Mouse (Mus musculus) cerebellum, adult 9-11 months (tissue): ENCODE data around the gene Ddx28.
A peak's percentile ranks its signal among the peaks of the same experiment; 100 is the strongest.
"Not testable (repeated sequence)": the region's sequence is repeated elsewhere in the genome, so short reads cannot be mapped to it uniquely, and the experiment has no call there.

Experiments used
- DNase-seq: peaks from one replicate; pipeline ENCODE4 v3.0.0; 2022

Ddx28 gene

GRCm38 (mm10) chr8:106011643-106011986, at the start of gene Ddx28:
Ddx28 (minus strand) TSS chr8:106011882.
- no peak for DNase-seq

DNA sequence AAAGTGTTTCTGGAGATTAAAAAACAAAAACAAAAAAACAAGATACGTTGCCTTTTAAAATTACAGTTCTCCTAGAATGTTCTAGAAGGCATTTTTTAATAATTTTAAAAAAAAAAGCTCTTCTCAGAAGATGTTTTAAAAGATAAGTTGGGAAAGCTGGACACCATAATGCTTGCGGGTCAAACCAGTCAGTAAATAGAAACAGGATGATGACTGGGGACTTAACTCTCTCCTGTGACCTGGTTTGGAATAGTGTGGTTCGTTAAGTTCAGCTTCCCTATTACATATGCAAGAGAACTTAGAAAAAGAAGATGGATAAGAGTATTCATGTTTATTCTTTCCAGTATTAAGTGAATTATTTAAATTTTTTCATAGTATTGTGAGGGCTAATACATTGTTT, 48.8 kb upstream of the Ddx28 start:
- no peak for DNase-seq

GRCm38 (mm10) chr8:106059613-106060371, 48.1 kb upstream of the Ddx28 start:
- DNase-seq: no peak

- DNase-seq: peak; percentile 96
Measured at GRCm38 (mm10) chr8:106058731-106059612, 47.3 kb upstream of the Ddx28 start, which contains the start of gene Nfatc3. Nfatc3 (plus strand) TSS chr8:106058840.

DNA sequence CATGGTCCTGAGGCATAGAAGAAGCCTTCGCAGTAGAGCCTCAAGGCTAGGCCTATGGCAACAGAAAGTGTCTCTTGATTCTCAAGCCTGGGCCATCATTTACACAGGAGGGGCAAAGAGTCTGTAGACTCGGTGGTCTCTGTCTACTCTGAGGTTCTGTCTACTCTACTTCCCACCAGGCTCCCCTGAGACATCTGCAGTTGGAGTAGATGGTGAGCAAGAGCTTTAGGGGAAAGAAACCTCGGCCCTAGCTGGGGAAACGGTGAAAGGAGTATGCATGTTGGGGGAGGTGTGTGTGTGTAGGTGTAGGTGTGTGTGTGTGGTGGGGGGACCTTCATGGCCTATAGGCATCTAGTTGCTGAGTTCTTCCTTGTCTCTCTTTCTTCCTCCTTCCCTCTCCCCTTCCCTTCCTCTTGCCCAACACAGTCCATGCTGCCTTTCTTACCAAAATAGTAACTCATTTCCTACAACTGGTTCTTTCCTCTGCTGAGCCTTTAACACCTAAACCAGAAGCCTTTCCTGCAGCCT, 44.8 kb upstream of the Ddx28 start:
- no peak for DNase-seq

DNA sequence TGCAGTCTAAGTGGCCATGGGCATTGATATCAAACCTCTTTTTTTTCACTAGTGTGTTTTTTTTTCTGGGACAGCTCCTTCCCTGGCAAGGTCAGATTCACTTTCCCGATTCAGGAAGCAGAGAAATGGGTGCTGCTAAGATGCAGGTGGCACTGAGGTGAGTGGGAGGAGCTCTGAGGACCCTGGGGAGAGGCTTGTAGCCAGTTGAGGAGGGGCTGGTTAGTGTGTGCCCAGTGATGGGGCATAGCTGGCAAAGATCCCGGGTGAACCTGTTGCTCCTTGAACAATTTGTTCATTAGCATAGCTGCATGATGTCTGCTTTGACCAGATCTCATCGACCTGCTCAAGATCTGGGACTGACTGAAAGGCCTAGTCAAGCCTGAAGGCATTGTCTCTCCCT, 43.4 kb upstream of the Ddx28 start:
- no peak for DNase-seq

GRCm38 (mm10) chr8:106054190-106054811, 42.6 kb upstream of the Ddx28 start:
- no peak for DNase-seq

- DNase-seq: no peak
Measured at GRCm38 (mm10) chr8:106052510-106053089, 40.9 kb upstream of the Ddx28 start.

GRCm38 (mm10) chr8:106051068-106051467, 39.4 kb upstream of the Ddx28 start:
- no peak for DNase-seq

GRCm38 (mm10) chr8:106049840-106050239, 38.2 kb upstream of the Ddx28 start:
- DNase-seq: no peak

DNA sequence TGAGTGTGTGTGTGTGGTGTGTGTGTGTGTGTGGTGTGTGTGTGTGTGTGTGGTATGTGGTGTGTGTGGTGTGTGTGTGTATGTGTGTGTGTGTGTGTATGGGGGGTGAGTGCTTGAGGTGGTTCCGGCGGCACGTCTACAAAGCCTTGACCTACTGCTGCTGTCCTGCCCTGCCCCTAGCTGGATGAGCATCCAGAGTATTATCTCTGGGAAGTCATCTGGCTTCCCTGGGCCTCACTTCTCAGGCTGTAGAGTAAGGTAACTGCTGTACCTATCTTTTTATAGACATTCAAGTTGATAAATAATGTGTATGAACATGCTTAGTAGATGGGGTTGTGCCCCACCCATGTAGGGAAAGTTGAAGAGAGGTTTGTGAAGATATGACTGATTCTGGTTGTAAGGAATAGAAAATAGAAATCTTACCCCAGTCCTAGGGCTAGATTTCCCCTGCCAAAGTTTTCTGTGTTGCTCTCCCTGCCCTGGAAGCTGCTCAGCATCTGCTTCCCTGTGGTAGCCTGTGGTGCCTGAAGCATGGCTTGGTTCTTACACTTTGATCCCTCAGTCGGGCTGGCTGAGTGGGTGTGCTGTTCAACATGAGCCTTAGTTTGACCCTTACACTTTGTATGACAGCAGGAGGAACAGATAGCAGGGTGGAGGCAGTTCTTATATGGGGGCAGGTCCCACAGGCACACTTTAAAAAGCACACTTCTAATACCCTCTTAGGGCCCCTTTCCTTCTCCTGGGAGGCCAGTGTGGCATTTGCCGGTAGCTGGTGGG, 36.4 kb upstream of the Ddx28 start:
- no peak for DNase-seq

DNA sequence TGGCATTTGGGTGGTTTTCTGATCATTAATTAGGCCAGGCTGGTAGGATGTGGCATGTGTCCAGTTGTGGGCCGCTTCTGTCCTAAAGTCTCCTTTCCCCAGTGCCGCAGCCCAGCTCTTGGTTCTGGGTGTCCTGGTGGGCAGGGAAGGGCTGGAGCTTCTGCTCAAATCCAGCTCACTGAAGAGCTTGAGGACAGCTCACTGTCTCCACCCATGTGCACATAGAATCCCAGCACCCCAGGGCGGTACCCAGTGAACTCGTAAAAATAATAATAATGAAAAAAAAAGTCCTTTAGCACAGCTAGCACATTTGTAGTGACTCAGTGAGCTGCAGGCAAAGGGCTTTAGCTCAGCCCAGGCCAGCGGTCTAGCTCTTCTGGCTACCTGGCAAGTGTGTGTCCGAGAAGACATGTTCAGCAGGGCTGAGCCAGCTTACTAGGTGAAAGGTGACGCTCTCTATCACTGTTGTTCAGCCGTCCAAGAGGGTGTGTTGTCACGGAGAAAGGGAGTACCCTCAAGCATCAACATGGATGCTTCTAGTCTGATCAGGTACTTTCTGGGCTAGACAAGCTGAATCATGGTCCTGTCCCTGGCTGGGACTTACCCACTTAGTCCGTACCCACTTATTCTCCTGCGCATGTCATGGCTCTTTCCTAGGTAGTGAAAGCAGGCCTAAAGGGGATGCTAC, 35.3 kb upstream of the Ddx28 start:
- DNase-seq: no peak

DNA sequence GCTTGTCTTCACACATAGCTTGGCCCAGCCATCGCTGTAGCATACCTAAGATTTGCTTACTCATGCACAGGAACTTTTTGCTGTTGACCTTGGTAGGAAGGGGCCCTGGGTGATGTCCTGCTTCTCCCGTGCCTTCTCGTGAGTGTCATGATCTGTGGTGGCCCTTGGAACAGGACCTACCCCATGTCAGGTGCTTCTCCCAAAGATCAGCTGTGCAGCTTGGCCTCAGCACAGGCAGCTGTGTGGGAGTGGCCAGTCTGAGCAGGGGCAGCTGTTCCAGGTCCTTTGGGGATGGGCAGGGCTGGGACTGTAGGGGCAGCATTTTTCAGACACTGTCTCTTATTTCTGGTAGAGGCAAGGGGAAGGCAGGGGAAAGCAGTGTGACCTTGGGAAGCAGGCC, 32.5 kb upstream of the Ddx28 start:
- no peak for DNase-seq

- DNase-seq: no peak
Measured at GRCm38 (mm10) chr8:106043055-106043454, 31.4 kb upstream of the Ddx28 start.

- no peak for DNase-seq
Measured at GRCm38 (mm10) chr8:106040218-106040617, 28.5 kb upstream of the Ddx28 start.

DNA sequence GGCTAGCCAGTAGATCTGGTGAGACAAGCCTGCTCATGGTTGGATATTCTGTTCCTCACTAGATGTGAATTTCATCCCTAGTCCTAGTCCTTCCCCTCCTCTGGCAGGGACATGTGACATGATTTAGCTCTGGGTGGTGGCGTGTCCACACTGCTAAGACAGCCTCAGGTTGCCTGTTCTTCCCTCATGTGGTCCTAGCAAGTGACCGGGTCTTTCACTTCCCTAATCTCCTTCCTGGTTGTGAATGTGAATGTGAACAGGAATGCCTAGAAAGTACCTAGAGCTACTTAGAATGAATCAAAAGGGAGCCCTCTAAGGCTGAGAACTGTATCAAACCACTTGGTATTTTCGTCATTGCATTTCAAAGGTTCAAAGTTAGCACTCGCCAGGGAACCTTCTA, 27.9 kb upstream of the Ddx28 start:
- no peak for DNase-seq

DNA sequence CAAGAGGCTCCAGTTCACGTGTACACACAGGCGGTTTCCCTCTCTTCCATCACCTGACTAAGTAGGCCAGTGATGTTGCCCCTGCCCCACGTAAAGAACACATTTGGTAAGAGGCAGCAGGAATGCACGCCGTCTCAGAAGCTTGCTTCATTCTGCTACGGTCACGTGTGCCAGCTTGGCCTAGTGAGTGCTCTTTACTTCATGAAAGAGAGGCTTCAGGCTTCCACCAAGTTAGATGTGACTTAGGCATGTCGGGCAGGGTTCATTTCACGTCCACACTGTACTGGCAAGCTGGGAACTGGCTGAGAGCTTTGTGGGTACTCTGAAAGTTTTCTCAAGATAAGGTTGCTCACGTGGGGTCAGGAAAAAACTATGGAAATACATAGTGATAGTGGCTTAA, 27.0 kb upstream of the Ddx28 start:
- DNase-seq: no peak

DNA sequence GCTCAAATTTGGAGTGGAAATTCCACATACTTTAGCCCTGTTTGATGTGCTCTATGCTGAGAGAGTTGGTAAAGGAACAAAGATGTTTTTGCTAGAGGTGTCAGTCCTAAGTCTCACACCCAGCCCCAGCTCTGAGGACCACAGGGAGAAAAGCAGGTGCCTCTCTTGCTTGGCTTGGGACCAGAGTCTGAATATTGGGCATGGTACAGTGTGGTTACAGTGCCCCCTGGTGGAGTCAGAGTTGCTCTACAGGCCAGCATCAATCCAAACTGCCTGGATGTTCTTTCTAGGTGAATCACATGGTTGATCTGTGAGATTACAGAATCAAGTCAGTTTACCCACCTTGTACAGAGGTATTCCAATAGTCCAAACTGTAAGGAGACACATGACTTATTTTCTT, 10.8 kb upstream of the Ddx28 start:
- DNase-seq: peak; percentile 80

DNA sequence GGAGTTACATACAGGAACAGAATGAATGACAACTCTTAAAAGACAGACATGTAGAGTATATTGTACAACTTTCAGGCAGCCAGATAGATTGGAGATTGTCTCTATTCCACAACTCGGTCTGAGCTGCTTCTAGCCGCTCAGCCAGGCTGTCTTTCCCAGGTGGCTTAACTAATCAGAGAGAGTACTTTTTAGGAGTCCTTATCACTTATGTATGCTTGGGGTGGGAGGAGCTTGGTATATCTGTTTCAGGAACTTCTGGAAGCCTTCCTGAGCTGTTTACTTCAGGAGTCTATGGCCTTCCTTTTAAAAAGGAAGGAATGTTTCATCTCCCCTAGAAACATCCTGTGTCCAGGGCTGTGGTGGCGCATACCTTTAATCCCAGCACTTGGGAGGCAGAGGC, 6.4 kb upstream of the Ddx28 start:
- DNase-seq: no peak

- DNase-seq: no peak
Measured at GRCm38 (mm10) chr8:106017130-106017529, 5.4 kb upstream of the Ddx28 start.

GRCm38 (mm10) chr8:106016284-106016683, 4.6 kb upstream of the Ddx28 start:
- no peak for DNase-seq

- not testable (repeated sequence) for DNase-seq
Measured at GRCm38 (mm10) chr8:106012203-106012602, 521 bp upstream of the Ddx28 start.
